Mouse (Mus musculus) testis, adult 2 months (tissue): ENCODE results near the gene Slc22a12.

Experiments
- CTCF ChIP-seq: fragments of 200-500 bp; IDR thresholded peaks from 2 replicates; pipeline ENCODE4 v1.5.1; 2012; ENCODE audit warnings: low read depth, mild to moderate bottlenecking, inconsistent platforms, low read length, moderate library complexity; ENCODE audit not compliant: control insufficient read depth, insufficient read depth, insufficient replicate concordance
- POLR2A ChIP-seq: fragments of 200-500 bp; IDR thresholded peaks from 2 replicates; pipeline ENCODE4 v1.6.1; 2012; ENCODE audit warnings: low read depth, mild to moderate bottlenecking, inconsistent platforms, low read length, moderate library complexity; ENCODE audit not compliant: control insufficient read depth

DNA sequence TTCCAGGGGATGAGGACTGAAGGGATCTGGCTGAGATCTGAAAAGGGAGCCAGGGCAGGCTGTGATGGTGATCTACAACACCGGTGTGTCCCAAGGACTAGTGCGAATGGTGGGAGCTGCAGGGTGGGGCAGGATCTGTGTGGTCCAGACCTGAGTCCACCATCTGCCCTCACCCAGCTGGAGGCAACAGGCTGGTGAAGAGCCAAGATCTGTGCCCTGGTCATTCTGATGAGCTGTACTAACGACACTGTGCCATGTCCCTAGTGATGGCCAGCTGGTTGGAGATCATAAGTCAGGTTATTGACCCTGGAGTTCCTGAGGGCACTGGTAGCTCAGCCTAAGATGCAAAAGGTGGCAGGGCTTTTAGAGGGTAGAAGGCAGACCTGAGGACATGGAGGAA is 15.4 kb downstream of the Slc22a12 start:
- TF ChIP-seq CTCF = no peak
- TF ChIP-seq POLR2A = no peak
